In genomic region chr3:94808296-94808695, GRCm38 (mm10) we compare ENCODE assay signal across 28 mouse cellular contexts. TPM values are rescaled to one million over a fixed set of nuclear protein-coding genes. Genes with fewer than 3 reads are reported as not detected.
DNase-seq lines count a peak whose midpoint lies in the region; ATAC-seq and TF ChIP-seq lines count a peak whose summit lies in the region.
"Had no signal": no experiment of that assay in that cellular context is flagged by ENCODE, and none has a peak within 500 bp of the region (broad histone marks: within the 10 kb centered on the region; RNA-seq: fewer than 3 reads in every experiment).

No protein-coding gene starts in this region.

- no peaks in the 10 kb centered on the region for H3K4me1 ChIP-seq in kidney, postnatal 0 days (replicated peaks; ENCODE audit: insufficient read depth, low read length)
- 0 out of 2 replicates have a peak, but pooled peaks cover 2% of the 10 kb centered on the region for H3K4me1 ChIP-seq in kidney, embryonic 15.5 days
- H3K4me1 ChIP-seq in lung, postnatal 0 days (ENCODE audit: insufficient read depth, low read depth, low read length): no peaks in the 10 kb centered on the region
- H3K4me1 ChIP-seq: embryonic facial prominence, embryonic 12.5 days had no signal

- H3K27me3 ChIP-seq in kidney, postnatal 0 days (ENCODE audit: insufficient read depth, low read length): no peaks in the 10 kb centered on the region
- no peaks in the 10 kb centered on the region for H3K27me3 ChIP-seq in kidney, embryonic 15.5 days
- H3K27me3 ChIP-seq in lung, postnatal 0 days (replicated peaks; ENCODE audit: insufficient read depth, low read length): no peaks in the 10 kb centered on the region
- H3K27me3 ChIP-seq: embryonic facial prominence, embryonic 12.5 days; forebrain, embryonic 15.5 days; midbrain, embryonic 15.5 days had no signal

- ATAC-seq in kidney, postnatal 0 days (replicated peaks; ENCODE audit: low FRiP score, low read depth): no peak
- ATAC-seq in kidney, embryonic 15.5 days (replicated peaks; ENCODE audit: low FRiP score): no peak
- ATAC-seq in lung, postnatal 0 days: no peak
- ATAC-seq: CD4-positive, CD25-positive, alpha-beta regulatory T cell, adult 4 months; forebrain, embryonic 15.5 days; inflammation-experienced regulatory T-cells, adult 6 months; midbrain, embryonic 15.5 days had no signal

- WGBS in kidney, postnatal 0 days: 87% methylated on average over 1 of the region's 1 CpGs
- 79% methylated on average over 1 of the region's 1 CpGs for WGBS in kidney, embryonic 15.5 days
- 81% methylated on average over 1 of the region's 1 CpGs for WGBS in lung, postnatal 0 days

- H3K36me3 ChIP-seq in kidney, postnatal 0 days (ENCODE audit: insufficient read depth, low read length): no peaks in the 10 kb centered on the region
- no peaks in the 10 kb centered on the region for H3K36me3 ChIP-seq in kidney, embryonic 15.5 days
- no peaks in the 10 kb centered on the region for H3K36me3 ChIP-seq in lung, postnatal 0 days (ENCODE audit: insufficient read depth, low read length)
- H3K36me3 ChIP-seq: embryonic facial prominence, embryonic 12.5 days; forebrain, embryonic 15.5 days; liver, embryonic 15.5 days; midbrain, embryonic 15.5 days had no signal

- intact Hi-C loops in heart, postnatal 10 days (cut with DNase I): no loop called here

- no peak for TF ChIP-seq EP300 in lung, postnatal 0 days (IDR thresholded peaks at IDR 0.05)

- no peak overlapping the region for H3K4me3 ChIP-seq in kidney, postnatal 0 days (replicated peaks; ENCODE audit: low read depth, low read length)
- H3K4me3 ChIP-seq in kidney, embryonic 15.5 days (replicated peaks): no peak overlapping the region
- no peak overlapping the region for H3K4me3 ChIP-seq in lung, postnatal 0 days (ENCODE audit: low read depth, low read length)
- H3K4me3 ChIP-seq: embryonic facial prominence, embryonic 12.5 days; forebrain, embryonic 15.5 days; liver, embryonic 15.5 days; midbrain, embryonic 15.5 days had no signal

- H3K27ac ChIP-seq in kidney, postnatal 0 days: no peak overlapping the region
- no peak overlapping the region for H3K27ac ChIP-seq in kidney, embryonic 15.5 days
- H3K27ac ChIP-seq in lung, postnatal 0 days (ENCODE audit: low read length): no peak overlapping the region
- H3K27ac ChIP-seq: embryonic facial prominence, embryonic 12.5 days; forebrain, embryonic 15.5 days; hindbrain, embryonic 14.5 days; liver, embryonic 15.5 days; midbrain, embryonic 15.5 days had no signal

- peak; percentile 6 for DNase-seq in heart, adult 11 months
- DNase-seq in heart, postnatal 10 days: no peak
- no peak for DNase-seq in kidney, postnatal 0 days (ENCODE audit: low spot score)
- no peak for DNase-seq in lung, postnatal 0 days (ENCODE audit: low spot score)
- no peak for DNase-seq in lung, adult 18-20 months
- no peak for DNase-seq in thymus, postnatal 4 days
- DNase-seq: adrenal gland, postnatal 25 days; cerebellum, adult 11-12 months; cerebellum, adult 9-11 months; embryo, embryonic 11 days; heart, postnatal 4 days; kidney, adult 9 months; kidney, postnatal 25 days; left cerebral cortex, postnatal 4 days; lung, postnatal 14 days; right cerebral cortex, adult 18-20 months; spleen, adult 18-20 months; thymus, adult 18-20 months; thymus, postnatal 25 days had no signal

- peak; percentile 58 for TF ChIP-seq CTCF in kidney, postnatal 0 days (IDR thresholded peaks at IDR 0.05; ENCODE audit: low read depth)
- TF ChIP-seq CTCF in lung, postnatal 0 days (IDR thresholded peaks at IDR 0.05): peak; percentile 45

- no peak overlapping the region for H3K9ac ChIP-seq in kidney, postnatal 0 days (ENCODE audit: low read depth, low read length)
- no peak overlapping the region for H3K9ac ChIP-seq in kidney, embryonic 15.5 days
- H3K9ac ChIP-seq in lung, postnatal 0 days (replicated peaks; ENCODE audit: low read depth): no peak overlapping the region
- H3K9ac ChIP-seq: embryonic facial prominence, embryonic 12.5 days; forebrain, embryonic 15.5 days; hindbrain, embryonic 14.5 days; liver, embryonic 15.5 days; midbrain, embryonic 15.5 days had no signal

- H3K4me2 ChIP-seq in kidney, postnatal 0 days (ENCODE audit: low read length): no peak overlapping the region
- no peak overlapping the region for H3K4me2 ChIP-seq in kidney, embryonic 15.5 days
- H3K4me2 ChIP-seq in lung, postnatal 0 days (replicated peaks; ENCODE audit: low read depth, low read length): no peak overlapping the region
- H3K4me2 ChIP-seq: embryonic facial prominence, embryonic 12.5 days; forebrain, embryonic 15.5 days; heart, embryonic 11.5 days; hindbrain, embryonic 14.5 days; liver, embryonic 15.5 days; midbrain, embryonic 15.5 days had no signal

- no peaks in the 10 kb centered on the region for H3K9me3 ChIP-seq in kidney, postnatal 0 days (replicated peaks; ENCODE audit: low read length)
- no peaks in the 10 kb centered on the region for H3K9me3 ChIP-seq in kidney, embryonic 15.5 days (replicated peaks)
- H3K9me3 ChIP-seq in lung, postnatal 0 days (ENCODE audit: low read length): no peaks in the 10 kb centered on the region
- H3K9me3 ChIP-seq: embryonic facial prominence, embryonic 12.5 days; forebrain, embryonic 15.5 days; liver, embryonic 15.5 days; midbrain, embryonic 15.5 days had no signal

RNA-seq across cellular contexts. Expression of gene Cgn, which starts 22.0 kb away (rescaled TPM):
- total RNA-seq in heart, postnatal 10 days (2021): under 1 TPM; 0.52 to 0.69 TPM
- 15.7 and 16.4 TPM in 2 replicates for polyA plus RNA-seq in kidney, postnatal 0 days (2015; fragmentation: Nextera tagmentation; extraction: Ambion mirVana)
- 17.0 and 18.3 TPM in 2 replicates for polyA plus RNA-seq in kidney, embryonic 15.5 days (2015; fragmentation: Nextera tagmentation; extraction: Ambion mirVana)
- 29.6 and 37.6 TPM in 2 replicates for polyA plus RNA-seq in lung, postnatal 0 days (2015; fragmentation: Nextera tagmentation; extraction: Ambion mirVana)

RNA-seq across cellular contexts. Expression of gene Pogz, which starts 29.1 kb away (rescaled TPM):
- 10 to 100 TPM; 27.5 to 29.2 TPM for total RNA-seq in heart, postnatal 10 days (2021)
- 14.1 and 14.6 TPM in 2 replicates for polyA plus RNA-seq in kidney, postnatal 0 days (2015; fragmentation: Nextera tagmentation; extraction: Ambion mirVana)
- 17.4 and 18.8 TPM in 2 replicates for polyA plus RNA-seq in kidney, embryonic 15.5 days (2015; fragmentation: Nextera tagmentation; extraction: Ambion mirVana)
- polyA plus RNA-seq in lung, postnatal 0 days (2015; fragmentation: Nextera tagmentation; extraction: Ambion mirVana): 6.8 and 8.1 TPM in 2 replicates
